Mouse (Mus musculus) midbrain, embryonic 14.5 days (tissue): ENCODE data around the gene Med29. TPM values are rescaled to one million over a fixed set of nuclear protein-coding genes. Genes with fewer than 3 reads are reported as not detected.

Source experiments
- ATAC-seq: fragments of 200-750 bp; cut with Nextera tagmentation; 2 replicates; pipeline ENCODE4 v1.8.0; 2017; ENCODE audit warnings: moderate number of reproducible peaks, moderate library complexity; ENCODE audit not compliant: low FRiP score, low TSS enrichment
- DNase-seq: peaks from one replicate; pipeline ENCODE4 v3.0.0-alpha.2; 2015
- H3K27ac ChIP-seq: fragments of 300-500 bp; sonication (generic); replicated peaks from 2 replicates; pipeline ENCODE4 v1.5.1; 2014; ENCODE audit warnings: mild to moderate bottlenecking, low read depth, low read length, moderate library complexity
- H3K27me3 ChIP-seq: fragments of 300-500 bp; sonication (generic); 2 replicates; pipeline ENCODE4 v1.6.1; 2014; ENCODE audit warnings: low read length, control low read depth, mixed read lengths; ENCODE audit not compliant: control insufficient read depth, insufficient read depth
- H3K36me3 ChIP-seq: fragments of 300-500 bp; sonication (generic); 2 replicates; pipeline ENCODE4 v1.6.1; 2014; ENCODE audit warnings: low read length, control low read depth; ENCODE audit not compliant: control insufficient read depth, insufficient read depth
- H3K4me1 ChIP-seq: fragments of 300-500 bp; sonication (generic); 2 replicates; pipeline ENCODE4 v1.6.1; 2014; ENCODE audit warnings: mild to moderate bottlenecking, antibody characterized with exemption, low read length, control low read depth; ENCODE audit not compliant: control insufficient read depth, insufficient read depth
- H3K4me2 ChIP-seq: fragments of 300-500 bp; sonication (generic); 2 replicates; pipeline ENCODE4 v1.6.1; 2014; ENCODE audit warnings: mild to moderate bottlenecking, low read length, moderate library complexity
- H3K4me3 ChIP-seq: fragments of 300-500 bp; sonication (generic); replicated peaks from 2 replicates; pipeline ENCODE4 v1.5.1; 2014; ENCODE audit warnings: low read depth, low read length
- H3K9ac ChIP-seq: fragments of 300-500 bp; sonication (generic); replicated peaks from 2 replicates; pipeline ENCODE4 v1.6.1; 2014; ENCODE audit warnings: mild to moderate bottlenecking, low read length, moderate library complexity
- H3K9me3 ChIP-seq: fragments of 300-500 bp; sonication (generic); 2 replicates; pipeline ENCODE4 v1.6.1; 2016; ENCODE audit warnings: low read length, control low read depth, mixed read lengths; ENCODE audit not compliant: control insufficient read depth
- WGBS: fragments of 180-500 bp; shearing (Covaris S2); extraction: QIAGEN DNeasy Blood & Tissue Kit; methylation state at CpG from one replicate; pipeline ENCODE4 v1.1.7; 2014; 5-methylcytosine and 5-hydroxymethylcytosine counted together
- polyA plus RNA-seq: library from polyadenylated mRNA; unstranded; fragments of >200 nt; fragmentation: Nextera tagmentation; extraction: Ambion mirVana; gene quantifications from 2 replicates; pipeline ENCODE4 v1.2.1, GENCODE M21; 2014

The Med29 gene
- polyA plus RNA-seq, 1 experiment from 2014 or later = 38.3 TPM

GRCm38 (mm10) chr7:28381017-28381790 is 11.3 kb downstream of the Med29 start:
- 0 out of 2 replicates have a peak overlapping the region, but pooled peaks have one; percentile 14 for H3K9ac ChIP-seq
- H3K4me3 ChIP-seq = no peak overlapping the region
- H3K4me1 ChIP-seq = peaks cover 24% of the 10 kb centered on the region
- peaks cover 11% of the 10 kb centered on the region; the same call in 1 of the 2 replicates for H3K36me3 ChIP-seq
- WGBS = 4% methylated on average over 30 of the region's 30 CpGs
- H3K27me3 ChIP-seq = no peaks in the 10 kb centered on the region
- ATAC-seq = no peak
- H3K4me2 ChIP-seq = peak overlapping the region; percentile 41
- no peaks in the 10 kb centered on the region for H3K9me3 ChIP-seq
- peak; percentile 57 for DNase-seq
- H3K27ac ChIP-seq = peak overlapping the region; percentile 41

GRCm38 (mm10) chr7:28380237-28381016 is 12.1 kb downstream of the Med29 start, which contains the start of gene Zfp36:
TSS of gene Zfp36 (minus strand) at chr7:28380253.
- Histone ChIP-seq H3K4me2 (peak within 1 kb of the TSS; percentile 73), H3K4me3 (peak within 1 kb of the TSS; percentile 45), H3K9me3 (no peaks in the 10 kb centered on the region), H3K9ac (peak within 1 kb of the TSS; percentile 66), H3K4me1 (peaks cover 29% of the 10 kb centered on the region), H3K27ac (peak within 1 kb of the TSS; percentile 52), H3K27me3 (no peaks in the 10 kb centered on the region), H3K36me3 (peaks cover 3% of the 10 kb centered on the region; the same call in 1 of the 2 replicates)
- 54% methylated on average over 17 of the region's 17 CpGs for WGBS
- no peak for DNase-seq
- no peak for ATAC-seq

GRCm38 (mm10) chr7:28378769-28379651 is 13.5 kb downstream of the Med29 start:
- Histone ChIP-seq H3K9ac (peak overlapping the region; percentile 66), H3K27me3 (no peaks in the 10 kb centered on the region), H3K36me3 (no peaks in the 10 kb centered on the region), H3K9me3 (no peaks in the 10 kb centered on the region), H3K4me1 (peaks cover 29% of the 10 kb centered on the region), H3K4me3 (peak overlapping the region; percentile 45), H3K4me2 (peak overlapping the region; percentile 73), H3K27ac (peak overlapping the region; percentile 52)
- ATAC-seq (peak; percentile 21; the same call in 1 of the 2 replicates), DNase-seq (peak; percentile 89)
- WGBS = under 1% methylated on average over 53 of the region's 53 CpGs

GRCm38 (mm10) chr7:28378066-28378690 is 14.3 kb downstream of the Med29 start:
- no peak for DNase-seq
- peak overlapping the region; percentile 73 for H3K4me2 ChIP-seq
- H3K27ac ChIP-seq = no peak overlapping the region
- no peaks in the 10 kb centered on the region for H3K27me3 ChIP-seq
- peak overlapping the region; percentile 66; the same call in 1 of the 2 replicates for H3K9ac ChIP-seq
- H3K4me1 ChIP-seq = peaks cover 29% of the 10 kb centered on the region
- no peaks in the 10 kb centered on the region for H3K36me3 ChIP-seq
- no peaks in the 10 kb centered on the region for H3K9me3 ChIP-seq
- peak overlapping the region; percentile 45 for H3K4me3 ChIP-seq
- WGBS = 51% methylated on average over 32 of the region's 32 CpGs
- ATAC-seq = no peak

DNA sequence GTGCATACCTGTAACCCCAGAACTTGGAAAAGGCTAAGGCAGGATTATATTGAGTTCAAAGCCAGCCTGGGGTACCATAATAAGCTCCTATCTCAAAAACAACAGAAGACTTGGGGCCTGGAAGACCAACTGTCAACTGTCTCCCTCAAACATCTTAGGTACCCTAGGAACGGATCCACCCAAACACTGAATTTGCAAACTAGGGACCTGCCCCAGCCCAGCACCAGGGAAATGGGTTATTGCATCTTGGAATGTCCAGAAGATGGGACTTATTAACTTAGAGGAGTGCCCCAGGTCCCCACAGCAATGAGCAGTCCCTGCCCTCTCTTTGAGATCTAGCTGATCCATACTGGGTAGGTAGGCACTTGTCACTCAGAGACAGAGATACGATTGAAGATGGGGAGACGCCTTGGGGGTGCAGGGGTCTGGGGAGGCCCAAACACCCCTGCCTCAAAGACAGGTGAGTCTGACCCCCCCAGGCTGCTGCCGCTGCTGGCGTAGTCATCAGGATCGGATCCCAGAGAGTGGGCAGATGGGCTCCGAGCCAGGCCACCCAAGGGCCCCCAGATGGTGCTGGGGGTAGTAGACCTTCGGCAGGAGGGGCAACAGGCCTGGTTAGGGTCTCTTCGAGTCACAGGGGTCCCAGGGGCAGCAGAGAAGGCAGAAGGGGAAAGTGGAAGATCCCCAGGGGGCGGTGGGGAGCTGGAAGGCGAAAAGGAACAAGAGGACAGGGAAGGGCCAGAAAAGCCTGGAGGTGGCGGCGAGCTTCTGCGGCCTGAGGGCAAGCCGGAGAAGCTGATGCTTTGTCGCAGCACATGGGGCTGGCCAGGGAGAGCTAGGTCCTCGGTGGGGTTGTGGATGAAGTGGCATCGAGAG is 15.1 kb downstream of the Med29 start:
- H3K4me3 ChIP-seq = peak overlapping the region; percentile 45; the same call in 1 of the 2 replicates
- ATAC-seq = no peak
- no peaks in the 10 kb centered on the region for H3K9me3 ChIP-seq
- H3K4me1 ChIP-seq = peaks cover 25% of the 10 kb centered on the region
- no peak overlapping the region for H3K9ac ChIP-seq
- H3K36me3 ChIP-seq = no peaks in the 10 kb centered on the region
- H3K4me2 ChIP-seq = peak overlapping the region; percentile 73
- WGBS = 80% methylated on average over 18 of the region's 18 CpGs
- DNase-seq = no peak
- no peak overlapping the region for H3K27ac ChIP-seq
- H3K27me3 ChIP-seq = no peaks in the 10 kb centered on the region

- Histone ChIP-seq H3K27ac (peak overlapping the region; percentile 69), H3K9ac (peak overlapping the region; percentile 59), H3K36me3 (no peaks in the 10 kb centered on the region), H3K4me2 (peak overlapping the region; percentile 69), H3K4me1 (peaks cover 23% of the 10 kb centered on the region), H3K9me3 (no peaks in the 10 kb centered on the region), H3K27me3 (no peaks in the 10 kb centered on the region), H3K4me3 (peak overlapping the region; percentile 36)
- 6% methylated on average over 30 of the region's 30 CpGs for WGBS
- ATAC-seq (no peak), DNase-seq (peak; percentile 58)
Observed at GRCm38 (mm10) chr7:28376011-28376771, 16.3 kb downstream of the Med29 start.
